Mouse (Mus musculus) kidney, embryonic 14.5 days (tissue): ENCODE results near the gene Gtf2ird1. TPM values are rescaled to one million over a fixed set of nuclear protein-coding genes. Genes with fewer than 3 reads are reported as not detected.

ENCODE experiments used
- ATAC-seq: fragments of 200-750 bp; cut with Nextera tagmentation; 2 replicates; pipeline ENCODE4 v1.8.0; 2017; ENCODE audit warnings: moderate number of reproducible peaks, mild to moderate bottlenecking, moderate TSS enrichment, moderate library complexity; ENCODE audit not compliant: low FRiP score, low TSS enrichment
- H3K27ac ChIP-seq: fragments of 300-500 bp; sonication (generic); 2 replicates; pipeline ENCODE4 v1.5.1; 2014; ENCODE audit warnings: low read depth, mild to moderate bottlenecking, low read length, moderate library complexity, mixed read lengths
- H3K27me3 ChIP-seq: fragments of 300-500 bp; sonication (generic); 2 replicates; pipeline ENCODE4 v1.6.1; 2014; ENCODE audit warnings: mild to moderate bottlenecking, low read length; ENCODE audit not compliant: control insufficient read depth, insufficient read depth
- H3K36me3 ChIP-seq: fragments of 300-500 bp; sonication (generic); 2 replicates; pipeline ENCODE4 v1.6.1; 2014; ENCODE audit warnings: low read length, mixed read lengths; ENCODE audit not compliant: control insufficient read depth, insufficient read depth
- H3K4me1 ChIP-seq: fragments of 300-500 bp; sonication (generic); 2 replicates; pipeline ENCODE4 v1.6.1; 2014; ENCODE audit warnings: low read length, mixed read lengths; ENCODE audit not compliant: control insufficient read depth, insufficient read depth
- H3K4me2 ChIP-seq: fragments of 300-500 bp; sonication (generic); replicated peaks from 2 replicates; pipeline ENCODE4 v1.6.1; 2014; ENCODE audit warnings: low read depth, mild to moderate bottlenecking, low read length
- H3K4me3 ChIP-seq: fragments of 300-500 bp; sonication (generic); 2 replicates; pipeline ENCODE4 v1.5.1; 2014; ENCODE audit warnings: mild to moderate bottlenecking, low read length
- H3K9ac ChIP-seq: fragments of 300-500 bp; sonication (generic); 2 replicates; pipeline ENCODE4 v1.6.1; 2014; ENCODE audit warnings: low read depth, mild to moderate bottlenecking, low read length, moderate library complexity
- H3K9me3 ChIP-seq: fragments of 300-500 bp; sonication (generic); 2 replicates; pipeline ENCODE4 v1.6.1; 2016; ENCODE audit warnings: low read length; ENCODE audit not compliant: control insufficient read depth
- WGBS: fragments of 180-500 bp; shearing (Covaris S2); extraction: QIAGEN DNeasy Blood & Tissue Kit; methylation state at CpG from one replicate; pipeline ENCODE4 v1.1.7; 2014; 5-methylcytosine and 5-hydroxymethylcytosine counted together
- polyA plus RNA-seq: library from polyadenylated mRNA; unstranded; fragments of >200 nt; fragmentation: Nextera tagmentation; extraction: Ambion mirVana; gene quantifications from 2 replicates; pipeline ENCODE4 v1.2.1, GENCODE M21; 2014

Gtf2ird1 gene
- polyA plus RNA-seq, 1 experiment from 2014 or later = 84.8 TPM

DNA sequence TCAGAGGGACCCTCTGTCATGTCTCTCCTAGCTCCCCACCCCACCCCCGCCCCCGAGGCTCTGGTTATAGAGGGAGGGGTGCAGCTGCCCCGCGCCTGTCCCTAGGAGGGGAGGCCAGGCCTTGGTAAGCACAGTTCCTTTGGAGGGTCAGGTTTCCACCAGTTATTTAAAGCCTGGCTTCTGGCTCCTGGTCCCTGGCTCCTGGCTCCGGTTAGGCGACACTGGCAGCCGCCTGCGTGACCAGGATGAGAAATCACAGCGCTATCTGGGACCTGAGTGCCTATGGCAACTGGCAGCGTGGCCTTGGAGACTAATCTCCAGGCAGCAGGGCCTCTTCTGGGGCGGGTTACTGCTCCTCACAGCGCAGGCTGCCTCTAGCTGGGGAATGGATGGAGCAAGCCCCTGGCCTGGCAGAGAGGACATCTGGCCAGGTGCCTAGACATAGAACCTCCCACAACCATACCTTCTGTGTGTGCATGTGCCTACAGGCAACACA, 20.6 kb downstream of the Gtf2ird1 start:
- Histone ChIP-seq H3K27ac (peak overlapping the region; percentile 32; the same call in 1 of the 2 replicates), H3K4me1 (peaks cover 39% of the 10 kb centered on the region), H3K36me3 (peaks cover 6% of the 10 kb centered on the region; the same call in 1 of the 2 replicates), H3K9ac (no peak overlapping the region), H3K27me3 (no peaks in the 10 kb centered on the region), H3K4me3 (no peak overlapping the region), H3K9me3 (no peaks in the 10 kb centered on the region), H3K4me2 (no peak overlapping the region)
- WGBS = 30% methylated on average over 10 of the region's 12 CpGs
- peak; percentile 40 for ATAC-seq

DNA sequence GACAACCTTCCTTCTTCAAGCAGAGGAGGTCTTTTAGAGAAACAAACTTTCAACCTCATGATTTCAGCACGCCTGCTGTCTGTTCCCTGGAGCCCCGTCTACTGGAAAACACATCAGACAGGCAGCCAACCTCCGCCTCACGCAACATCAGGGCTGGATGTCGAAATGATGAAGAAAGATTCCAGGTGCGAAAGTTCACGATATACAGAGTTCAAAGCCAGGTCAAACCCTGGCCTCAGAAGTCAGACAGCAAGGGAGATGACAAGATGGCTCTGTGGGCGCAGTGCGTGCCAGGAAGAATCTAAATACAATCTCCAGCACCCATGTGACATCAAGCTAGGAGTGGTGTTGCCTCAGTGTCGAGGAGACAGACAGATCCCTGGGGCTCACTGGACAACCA, 23.4 kb downstream of the Gtf2ird1 start:
- Histone ChIP-seq H3K9ac (no peak overlapping the region), H3K36me3 (no peaks in the 10 kb centered on the region), H3K27ac (no peak overlapping the region), H3K4me1 (peaks cover 31% of the 10 kb centered on the region), H3K4me2 (no peak overlapping the region), H3K27me3 (no peaks in the 10 kb centered on the region), H3K9me3 (no peaks in the 10 kb centered on the region), H3K4me3 (no peak overlapping the region)
- 54% methylated on average over 10 of the region's 10 CpGs for WGBS
- no peak for ATAC-seq

DNA sequence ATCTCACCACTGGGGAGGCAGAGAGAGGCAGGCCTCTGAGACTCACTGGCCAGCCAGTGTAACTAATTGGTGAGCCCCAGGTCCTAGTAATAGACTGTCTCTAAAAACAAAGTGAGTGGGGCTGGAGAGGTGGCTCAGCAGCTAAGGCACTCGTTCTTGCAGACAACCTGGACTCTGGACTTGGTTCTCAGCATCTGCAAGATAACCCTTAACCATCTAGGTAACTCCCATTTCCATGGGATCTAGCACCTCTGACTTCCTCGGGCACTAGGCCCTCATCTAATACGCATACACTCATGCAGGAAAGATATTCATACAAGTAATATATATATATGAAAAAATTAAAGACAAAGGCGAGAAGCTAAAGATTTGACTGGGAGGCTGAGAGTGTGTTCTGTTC, 26.4 kb downstream of the Gtf2ird1 start:
- 79% methylated on average over 4 of the region's 4 CpGs for WGBS
- Histone ChIP-seq H3K9ac (no peak overlapping the region), H3K27ac (no peak overlapping the region), H3K9me3 (no peaks in the 10 kb centered on the region), H3K36me3 (no peaks in the 10 kb centered on the region; the same call in 1 of the 2 replicates), H3K27me3 (no peaks in the 10 kb centered on the region), H3K4me1 (peaks cover 7% of the 10 kb centered on the region; the same call in 1 of the 2 replicates), H3K4me3 (no peak overlapping the region), H3K4me2 (no peak overlapping the region)
- ATAC-seq = no peak

DNA sequence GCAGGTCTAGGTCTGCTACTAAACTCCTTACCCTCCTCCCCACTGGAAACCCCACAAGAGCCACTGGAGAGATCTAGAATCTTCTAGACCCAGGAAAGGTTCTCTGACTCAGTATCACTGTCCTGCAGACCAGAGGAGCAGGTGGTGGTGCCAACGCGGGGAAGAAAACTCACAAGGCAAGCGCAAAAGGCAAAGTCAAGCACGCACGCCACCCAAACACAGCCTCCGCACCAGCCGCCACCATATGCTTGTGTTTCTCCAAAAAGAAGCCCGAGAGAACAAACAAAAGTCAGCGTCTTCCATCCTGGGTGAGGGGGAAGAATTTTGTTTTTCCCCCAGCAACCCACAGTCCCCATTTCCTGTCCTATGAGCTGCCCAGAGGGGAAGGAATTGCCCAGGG, 28.9 kb downstream of the Gtf2ird1 start:
- H3K4me2 ChIP-seq = no peak overlapping the region
- H3K27me3 ChIP-seq = no peaks in the 10 kb centered on the region
- H3K4me1 ChIP-seq = no peaks in the 10 kb centered on the region
- no peak overlapping the region for H3K9ac ChIP-seq
- ATAC-seq = no peak
- WGBS = 90% methylated on average over 9 of the region's 9 CpGs
- H3K27ac ChIP-seq = no peak overlapping the region
- no peak overlapping the region for H3K4me3 ChIP-seq
- no peaks in the 10 kb centered on the region; the same call in 1 of the 2 replicates for H3K36me3 ChIP-seq
- H3K9me3 ChIP-seq = no peaks in the 10 kb centered on the region

DNA sequence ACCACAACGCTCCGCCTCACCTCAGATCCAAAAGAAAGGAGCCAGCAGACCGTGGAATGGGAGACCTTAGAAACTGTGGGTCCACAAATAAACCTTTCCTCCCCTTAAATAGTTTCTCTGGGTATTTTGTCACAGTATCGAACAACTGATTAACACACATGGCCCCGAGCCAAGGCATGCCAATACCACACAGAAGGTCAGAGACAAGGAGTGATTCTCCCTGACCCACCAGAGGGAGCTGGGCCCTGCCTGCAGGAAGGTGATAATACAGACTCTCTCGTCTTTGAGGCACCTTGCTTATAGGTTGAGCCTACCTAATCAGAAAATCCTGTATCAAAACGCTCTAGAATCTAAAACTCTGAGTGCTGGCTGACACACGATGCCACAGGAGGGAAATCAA, 30.9 kb downstream of the Gtf2ird1 start:
- Histone ChIP-seq H3K4me3 (no peak overlapping the region), H3K36me3 (no peaks in the 10 kb centered on the region; the same call in 1 of the 2 replicates), H3K9me3 (no peaks in the 10 kb centered on the region), H3K4me2 (no peak overlapping the region), H3K9ac (no peak overlapping the region), H3K27ac (no peak overlapping the region), H3K27me3 (no peaks in the 10 kb centered on the region), H3K4me1 (0 out of 2 replicates have a peak, but pooled peaks cover 4% of the 10 kb centered on the region)
- ATAC-seq = no peak
- 89% methylated on average over 8 of the region's 8 CpGs for WGBS

DNA sequence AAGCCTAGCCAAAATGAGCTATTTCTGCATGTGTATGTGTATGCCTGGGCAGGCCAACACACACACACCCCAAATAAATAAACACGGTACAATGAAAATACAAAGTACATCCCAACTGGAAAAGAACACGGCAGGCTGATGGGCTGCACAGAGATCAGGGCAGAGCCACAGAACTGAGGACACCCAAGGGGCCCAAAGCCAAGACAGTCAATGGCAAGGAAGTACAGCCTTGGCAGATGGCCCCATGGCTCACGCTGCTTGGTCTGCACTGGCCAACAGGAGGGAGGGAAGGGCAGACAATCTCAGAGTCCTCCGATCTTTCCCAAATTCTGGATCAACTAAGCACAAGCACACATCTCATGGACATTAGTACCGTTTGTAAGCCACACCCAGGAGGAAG, 32.6 kb downstream of the Gtf2ird1 start:
- no peak overlapping the region for H3K9ac ChIP-seq
- no peak overlapping the region for H3K4me2 ChIP-seq
- H3K4me1 ChIP-seq = 0 out of 2 replicates have a peak, but pooled peaks cover 4% of the 10 kb centered on the region
- H3K27me3 ChIP-seq = no peaks in the 10 kb centered on the region
- WGBS = 85% methylated on average over 5 of the region's 5 CpGs
- no peaks in the 10 kb centered on the region for H3K9me3 ChIP-seq
- no peak overlapping the region for H3K4me3 ChIP-seq
- no peaks in the 10 kb centered on the region; the same call in 1 of the 2 replicates for H3K36me3 ChIP-seq
- no peak for ATAC-seq
- no peak overlapping the region for H3K27ac ChIP-seq

DNA sequence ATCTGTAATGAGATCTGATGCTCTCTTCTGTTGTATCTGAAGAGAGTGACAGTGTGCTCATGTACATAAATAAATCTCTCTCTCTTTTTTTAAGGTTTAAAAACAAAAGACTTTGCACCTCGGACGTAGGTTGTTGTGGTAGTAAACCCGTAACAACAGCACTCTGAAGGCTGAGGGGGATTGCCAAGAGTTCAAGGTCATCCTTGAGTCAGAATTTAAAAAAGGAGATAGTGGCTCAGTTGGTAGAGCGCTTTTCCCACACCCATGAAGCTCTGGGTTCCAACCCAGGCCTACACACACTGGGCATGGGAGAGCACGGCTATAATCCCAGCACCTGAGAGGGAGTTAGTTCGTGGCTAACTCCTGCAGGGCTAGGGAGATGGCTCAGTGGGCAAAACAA, 33.1 kb downstream of the Gtf2ird1 start:
- H3K27ac ChIP-seq = no peak overlapping the region
- H3K4me3 ChIP-seq = no peak overlapping the region
- 0 out of 2 replicates have a peak, but pooled peaks cover 4% of the 10 kb centered on the region for H3K4me1 ChIP-seq
- H3K27me3 ChIP-seq = no peaks in the 10 kb centered on the region
- no peak for ATAC-seq
- H3K36me3 ChIP-seq = no peaks in the 10 kb centered on the region; the same call in 1 of the 2 replicates
- no peaks in the 10 kb centered on the region for H3K9me3 ChIP-seq
- H3K9ac ChIP-seq = no peak overlapping the region
- H3K4me2 ChIP-seq = no peak overlapping the region
- WGBS = 84% methylated on average over 6 of the region's 6 CpGs

DNA sequence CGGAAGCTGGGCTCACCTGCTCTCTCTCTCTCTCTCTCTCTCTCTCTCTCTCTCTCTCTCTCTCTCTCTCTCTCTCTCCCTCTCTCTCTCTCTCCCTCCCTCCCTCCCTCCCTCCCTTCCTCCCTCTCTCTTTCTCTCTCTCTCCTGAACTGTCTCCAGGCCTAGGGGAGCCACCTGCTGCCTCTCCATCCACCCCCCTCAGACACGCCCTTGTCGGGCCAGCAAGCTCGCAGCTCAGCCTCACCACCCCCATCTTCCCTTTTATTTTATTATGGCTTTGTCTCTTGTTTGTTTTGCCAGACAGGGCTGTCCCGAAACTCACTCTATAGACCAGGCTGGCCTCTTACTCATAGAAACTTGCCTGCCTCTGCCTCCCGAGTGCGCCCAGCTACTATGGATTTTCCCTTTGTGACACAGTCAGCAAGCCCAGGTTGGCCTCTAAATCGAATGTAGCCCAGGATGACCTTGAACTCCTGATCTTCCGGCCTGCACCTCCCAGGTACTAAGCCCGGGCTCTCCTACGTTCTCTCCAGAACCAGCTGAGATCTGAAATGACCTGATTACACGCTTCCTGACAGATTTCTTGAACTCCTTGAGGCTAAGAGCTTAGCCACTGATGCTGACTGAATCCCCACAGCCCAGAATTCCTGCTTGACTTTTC, 34.1 kb downstream of the Gtf2ird1 start:
- Histone ChIP-seq H3K4me3 (no peak overlapping the region), H3K27me3 (no peaks in the 10 kb centered on the region), H3K36me3 (no peaks in the 10 kb centered on the region; the same call in 1 of the 2 replicates), H3K27ac (no peak overlapping the region), H3K9ac (no peak overlapping the region), H3K4me2 (no peak overlapping the region), H3K9me3 (peaks cover 2% of the 10 kb centered on the region; the same call in 1 of the 2 replicates), H3K4me1 (0 out of 2 replicates have a peak, but pooled peaks cover 4% of the 10 kb centered on the region)
- 90% methylated on average over 12 of the region's 12 CpGs for WGBS
- no peak for ATAC-seq

DNA sequence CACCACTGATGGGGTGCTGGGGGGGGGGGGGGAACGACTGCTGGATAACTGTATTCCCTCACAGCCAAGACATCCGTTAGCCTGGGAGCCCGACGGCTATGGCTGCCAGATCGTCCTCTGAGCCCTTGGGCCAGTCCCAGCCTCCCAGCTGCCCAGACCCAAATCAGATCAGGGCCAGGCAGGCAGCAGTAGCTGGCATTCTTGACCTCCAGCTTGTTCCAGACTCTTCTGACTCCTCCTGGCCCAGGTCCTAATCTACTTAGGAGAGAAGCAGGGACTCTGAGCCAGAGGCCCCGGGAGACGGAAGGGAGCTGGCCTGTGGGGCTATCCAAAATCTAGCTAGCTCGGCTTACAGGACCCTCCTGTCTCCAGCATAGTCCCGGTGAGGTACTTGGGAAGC, 35.5 kb downstream of the Gtf2ird1 start:
- WGBS = 75% methylated on average over 9 of the region's 9 CpGs
- H3K27ac ChIP-seq = 0 out of 2 replicates have a peak overlapping the region, but pooled peaks have one; percentile 7
- no peak overlapping the region for H3K4me3 ChIP-seq
- H3K9ac ChIP-seq = no peak overlapping the region
- no peak overlapping the region for H3K4me2 ChIP-seq
- peaks cover 2% of the 10 kb centered on the region; the same call in 1 of the 2 replicates for H3K9me3 ChIP-seq
- ATAC-seq = no peak
- 0 out of 2 replicates have a peak, but pooled peaks cover 4% of the 10 kb centered on the region for H3K4me1 ChIP-seq
- peaks cover 11% of the 10 kb centered on the region for H3K36me3 ChIP-seq
- H3K27me3 ChIP-seq = no peaks in the 10 kb centered on the region
